Mouse (Mus musculus) Patski (cell line): ENCODE measurements at regions not wholly inside any gene's neighbourhood (a gene's known extent, or its start where the extent isn't known, plus 50 kb on each side); places are given as distances from the start of the nearest gene placed in this dataset.

ENCODE experiments used
- ATAC-seq: fragments of 100-300 bp; one replicate; pipeline ENCODE4 v1.8.0; 2021
- CTCF ChIA-PET: fragments of 350-600 bp; sonication (Branson Sonifier 250); formaldehyde crosslinking; loops from one replicate; lab custom pipeline; 2022; ENCODE audit warnings: inconsistent platforms; lab: Charles Lee
- POLR2A ChIA-PET: fragments of 350-600 bp; sonication (Branson Sonifier 250); formaldehyde crosslinking; loops from one replicate; lab custom pipeline; 2022; ENCODE audit warnings: antibody characterized with exemption, inconsistent platforms; lab: Charles Lee
- DNase-seq: peaks from one replicate; pipeline ENCODE4 v3.0.0-alpha.2; 2011; ENCODE audit warnings: low read depth, low spot score
- H3K27me3 ChIP-seq: fragments of 371-371 bp; one replicate; pipeline ENCODE4 v1.5.1; 2021
- CTCF ChIP-seq: fragments of 100-300 bp; IDR thresholded peaks from one replicate; pipeline ENCODE4 v1.5.1; 2021
- in situ Hi-C: fragments of 300-500 bp; cut with MboI; formaldehyde crosslinking; loops from 3 replicates; pipeline ENCODE4 v1.11.1; 2018; ENCODE audit warnings: low pct_unique_long_range_greater_than_20kb, mixed read lengths

DNA sequence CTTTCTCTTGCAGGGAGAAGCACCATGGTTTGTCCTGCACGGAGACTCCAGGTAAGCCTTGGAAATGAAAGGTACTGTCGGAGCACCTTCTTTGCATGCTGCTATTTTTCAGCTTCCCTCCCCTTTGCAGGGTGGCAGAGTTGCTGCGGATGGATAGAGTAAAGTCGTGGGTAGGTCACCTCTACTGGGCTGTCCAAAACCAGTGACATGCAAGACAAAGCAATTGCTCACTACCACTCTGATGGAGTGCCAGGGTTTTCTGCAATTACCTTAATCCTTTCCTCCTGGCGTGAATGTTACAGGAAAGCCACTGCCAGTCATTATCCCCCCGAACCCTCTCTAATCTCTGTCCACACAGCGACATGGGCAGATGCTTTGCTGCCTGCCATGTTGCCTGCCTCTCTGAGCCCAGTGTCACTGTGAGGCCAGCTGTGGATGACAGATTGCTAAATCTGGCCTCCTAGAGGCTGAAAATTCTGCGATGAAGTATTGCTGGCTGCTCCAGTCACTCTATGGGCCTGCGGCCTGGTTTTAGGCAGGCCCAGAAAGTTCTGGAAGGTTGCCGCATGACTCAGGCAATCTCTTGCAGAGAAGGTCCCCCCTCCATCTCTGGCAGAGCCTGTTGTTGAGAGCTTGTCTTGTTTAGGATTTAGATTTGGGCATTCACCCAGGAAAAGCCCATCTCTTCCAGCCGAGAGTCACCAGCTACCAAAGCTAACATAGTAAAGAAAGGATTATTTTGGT, 54.1 kb upstream of the Sod3 start:
- in situ Hi-C loops: loop anchor here (5.0 kb wide), 1 partner anchor 38 kb away; no protein-coding TSS in a partner anchor
- no peak for TF ChIP-seq CTCF
- CTCF ChIA-PET: interaction anchor here (0.9 to 3.2 kb wide), 6 partner anchors 11 to 152 kb away, joined by 3 to 19 read pairs (median 3); no protein-coding TSS in a partner anchor
- POLR2A ChIA-PET: interaction anchor here (0.6 to 2.3 kb wide), 3 partner anchors 15 to 199 kb away, joined by 4 to 6 read pairs (median 5); no protein-coding TSS in a partner anchor
- peak; percentile 99 for DNase-seq
- H3K27me3 ChIP-seq: no peaks in the 10 kb centered on the region
- peak; percentile 88 for ATAC-seq

DNA sequence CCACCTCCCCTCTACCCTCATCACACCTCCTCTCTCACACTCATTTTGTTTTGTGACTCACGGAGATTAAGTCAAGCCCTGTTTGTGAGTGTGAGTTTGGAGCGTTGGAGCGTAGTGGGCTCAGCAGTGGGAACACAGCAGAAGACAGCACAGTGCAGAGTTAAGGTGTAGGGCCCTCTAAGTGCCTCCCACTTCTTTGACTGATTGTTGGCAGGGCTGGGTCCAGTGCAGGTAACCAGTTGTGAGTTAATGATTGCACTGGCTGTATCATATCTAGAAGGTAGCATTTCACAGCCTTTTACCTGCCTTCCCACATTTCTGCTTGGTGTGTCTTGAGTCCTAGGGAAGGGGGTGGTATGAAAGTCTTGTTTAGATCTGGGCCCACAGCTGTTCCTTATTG, 67.3 kb upstream of the Sod3 start:
- no peak for DNase-seq
- TF ChIP-seq CTCF: no peak
- in situ Hi-C loops: no loop called here
- H3K27me3 ChIP-seq: no peaks in the 10 kb centered on the region
- ChIA-PET CTCF (interaction anchor here (1.5 kb wide), 1 partner anchor 10 kb away, joined by 4 read pairs; no protein-coding TSS in a partner anchor), POLR2A (no interaction called here)
- no peak for ATAC-seq

DNA sequence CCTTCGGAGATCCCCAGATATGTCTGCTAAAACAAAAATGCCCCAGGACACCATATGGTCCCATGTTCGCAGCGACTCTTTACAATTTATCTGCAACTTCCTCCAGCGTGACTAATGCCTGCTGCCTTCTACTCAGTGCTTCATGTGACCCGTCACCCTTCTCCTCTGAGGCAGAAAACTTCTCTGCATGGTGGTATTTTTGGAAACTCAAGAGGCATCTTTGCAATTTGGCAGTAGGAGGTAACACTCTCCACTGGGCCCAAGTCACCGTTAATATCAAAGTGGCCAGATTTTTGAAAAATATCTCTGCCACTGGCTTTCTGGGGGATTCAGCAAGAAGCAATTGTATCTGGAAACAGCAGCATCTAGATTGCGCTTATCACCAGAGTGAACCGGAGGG, 69.1 kb upstream of the Sod3 start:
- CTCF ChIA-PET: no interaction called here
- POLR2A ChIA-PET: interaction anchor here (1.0 to 2.0 kb wide), 2 partner anchors 14 to 15 kb away, joined by 3 to 6 read pairs; no protein-coding TSS in a partner anchor
- no peaks in the 10 kb centered on the region for H3K27me3 ChIP-seq
- in situ Hi-C loops: no loop called here
- DNase-seq (no peak), ATAC-seq (no peak)
- TF ChIP-seq CTCF: no peak

DNA sequence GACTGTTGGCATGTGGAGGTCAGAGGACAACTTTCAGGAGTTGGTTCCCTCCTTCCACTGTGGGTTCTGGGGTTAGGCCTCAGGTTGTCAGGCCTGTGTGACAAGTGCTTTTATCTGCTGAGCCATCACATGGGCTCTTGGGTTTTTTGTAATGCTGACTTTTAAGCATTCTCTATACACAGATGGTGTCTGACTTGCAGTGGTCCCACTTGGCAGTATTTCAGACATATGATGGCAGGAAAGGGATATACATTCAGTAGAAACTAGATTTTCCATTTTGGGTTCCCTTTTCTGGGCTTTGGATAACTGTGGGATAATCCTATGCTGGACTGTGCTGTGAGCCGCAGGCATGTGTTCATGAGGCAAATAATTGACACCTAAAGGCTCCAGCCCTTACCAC, 75.3 kb upstream of the Sod3 start:
- no peak for ATAC-seq
- POLR2A ChIA-PET: no interaction called here
- in situ Hi-C loops: no loop called here
- H3K27me3 ChIP-seq: no peaks in the 10 kb centered on the region
- CTCF ChIA-PET: interaction anchor here (2.9 kb wide), 1 partner anchor 9 kb away, joined by 7 read pairs; no protein-coding TSS in a partner anchor
- TF ChIP-seq CTCF: no peak
- no peak for DNase-seq

DNA sequence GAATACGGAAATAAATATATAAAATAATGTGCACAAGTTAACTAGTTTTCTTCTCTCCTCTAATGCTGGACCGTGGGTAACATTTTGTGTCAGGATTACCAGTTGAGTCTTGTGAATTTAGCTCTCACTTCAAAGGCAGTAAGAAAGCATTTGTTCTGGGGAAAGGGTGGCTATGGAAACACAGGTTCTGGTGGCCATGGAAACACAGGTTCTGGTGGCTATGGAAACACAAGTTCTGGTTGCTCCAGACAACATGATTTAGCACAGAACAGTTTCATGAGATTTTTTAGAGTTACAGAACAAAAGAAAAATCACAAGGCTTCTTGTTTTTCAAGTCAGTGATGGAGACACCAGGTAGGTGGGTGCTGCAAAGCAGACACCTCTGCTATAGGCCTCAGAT, 82.7 kb upstream of the Sod3 start:
- H3K27me3 ChIP-seq: no peaks in the 10 kb centered on the region
- in situ Hi-C loops: no loop called here
- POLR2A ChIA-PET: interaction anchor here (1.7 kb wide), 1 partner anchor 14 kb away, joined by 3 read pairs; no protein-coding TSS in a partner anchor
- TF ChIP-seq CTCF: no peak
- no peak for ATAC-seq
- no peak for DNase-seq
- CTCF ChIA-PET: interaction anchor here (1.0 kb wide), 1 partner anchor 11 kb away, joined by 3 read pairs; no protein-coding TSS in a partner anchor

DNA sequence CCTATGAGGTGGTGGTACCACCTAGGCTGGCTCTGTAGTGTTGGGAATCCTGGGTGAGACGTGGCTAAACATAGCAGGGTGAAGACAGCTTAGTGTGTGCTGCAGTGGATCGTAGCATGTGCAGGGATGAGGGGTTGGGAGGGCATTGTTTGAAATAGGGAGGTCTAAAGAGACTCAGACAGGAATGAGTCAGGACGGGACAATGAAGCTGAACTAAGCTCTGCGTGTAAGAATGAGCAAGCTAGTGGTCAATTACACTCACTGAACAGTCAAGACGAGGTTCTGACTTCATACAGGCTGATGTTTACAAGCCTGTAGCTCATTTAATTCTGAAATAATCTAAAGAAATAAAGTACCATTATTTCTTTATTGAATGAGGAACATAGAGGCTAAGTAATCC, 85.5 kb upstream of the Sod3 start:
- CTCF ChIA-PET: interaction anchor here (2.2 kb wide), 1 partner anchor 12 kb away, joined by 7 read pairs; no protein-coding TSS in a partner anchor
- in situ Hi-C loops: no loop called here
- H3K27me3 ChIP-seq: no peaks in the 10 kb centered on the region
- ATAC-seq (peak; percentile 94), DNase-seq (peak; percentile 81)
- POLR2A ChIA-PET: no interaction called here
- TF ChIP-seq CTCF: no peak

DNA sequence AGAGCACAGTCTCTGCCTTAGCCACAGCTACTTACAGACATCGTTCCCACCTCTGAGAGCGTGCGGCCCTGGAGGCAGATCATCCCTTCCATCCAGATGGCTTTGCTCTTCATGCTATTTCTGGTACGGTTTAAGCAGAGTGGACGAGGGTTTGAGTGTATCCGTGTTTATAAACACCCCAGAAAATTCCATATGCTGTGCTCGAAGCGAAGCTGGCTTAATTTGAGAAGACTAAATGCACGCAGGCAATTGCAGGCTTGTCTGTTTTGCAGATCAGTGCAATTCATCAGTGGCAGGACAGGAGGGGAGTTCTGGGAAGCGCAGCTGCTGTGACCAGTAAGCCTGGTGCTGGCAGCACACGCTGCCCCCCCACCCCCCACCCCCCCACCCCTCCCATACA, 72.9 kb upstream of the Dhx15 start:
- DNase-seq: no peak
- ChIA-PET POLR2A (no interaction called here), CTCF (no interaction called here)
- peaks cover 3% of the 10 kb centered on the region for H3K27me3 ChIP-seq
- in situ Hi-C loops: no loop called here
- ATAC-seq: no peak
- TF ChIP-seq CTCF: no peak

DNA sequence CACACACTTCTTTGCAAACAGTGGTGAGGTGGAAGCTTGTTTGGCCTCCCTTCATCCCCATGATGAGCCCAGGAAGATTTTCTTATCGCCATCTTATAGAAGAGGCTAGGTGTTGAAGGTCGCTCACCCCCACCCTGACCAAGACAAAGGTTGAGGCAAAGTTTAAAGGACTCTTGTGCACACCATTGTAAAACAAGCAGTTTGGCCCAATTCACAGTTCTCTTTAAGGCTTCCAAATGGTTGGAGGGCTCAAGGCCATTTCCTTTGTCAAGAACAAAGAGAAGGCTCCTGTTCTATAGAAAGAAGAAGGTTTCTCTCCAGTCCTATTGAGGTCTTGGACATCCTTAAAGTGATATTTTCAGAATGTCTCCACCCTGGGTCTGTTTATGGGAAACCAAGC, 67.8 kb upstream of the Dhx15 start:
- in situ Hi-C loops: no loop called here
- no peak for ATAC-seq
- no peak for DNase-seq
- CTCF ChIA-PET: interaction anchor here (1.3 to 1.4 kb wide), 2 partner anchors 11 to 15 kb away, joined by 3 read pairs; no protein-coding TSS in a partner anchor
- H3K27me3 ChIP-seq: peaks cover 6% of the 10 kb centered on the region
- TF ChIP-seq CTCF: no peak
- POLR2A ChIA-PET: no interaction called here

DNA sequence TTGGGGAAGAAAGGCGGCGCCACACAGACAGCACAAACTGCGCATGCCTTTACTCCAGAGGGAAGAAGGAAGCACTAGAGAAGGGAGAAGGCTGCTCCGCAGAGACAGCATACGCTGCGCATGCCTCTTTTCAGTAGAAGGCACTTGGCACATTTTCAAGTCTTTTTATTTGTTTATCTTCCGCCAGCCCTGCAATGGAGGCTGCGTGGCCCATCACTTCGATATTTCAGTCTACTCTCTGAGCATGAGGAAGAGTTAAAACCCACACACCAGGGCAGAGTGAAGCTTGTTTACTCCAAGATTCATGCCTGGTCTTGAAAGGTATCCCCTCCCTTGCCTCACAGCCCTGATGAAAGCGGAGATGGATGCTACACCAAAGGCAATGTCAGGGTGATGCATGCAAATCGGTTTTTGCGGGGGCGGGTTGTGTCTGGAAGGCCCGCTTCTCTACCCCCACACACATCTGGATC, 64.3 kb upstream of the Dhx15 start:
- peaks cover 11% of the 10 kb centered on the region for H3K27me3 ChIP-seq
- ChIA-PET POLR2A (no interaction called here), CTCF (no interaction called here)
- ATAC-seq (no peak), DNase-seq (no peak)
- in situ Hi-C loops: no loop called here
- no peak for TF ChIP-seq CTCF

DNA sequence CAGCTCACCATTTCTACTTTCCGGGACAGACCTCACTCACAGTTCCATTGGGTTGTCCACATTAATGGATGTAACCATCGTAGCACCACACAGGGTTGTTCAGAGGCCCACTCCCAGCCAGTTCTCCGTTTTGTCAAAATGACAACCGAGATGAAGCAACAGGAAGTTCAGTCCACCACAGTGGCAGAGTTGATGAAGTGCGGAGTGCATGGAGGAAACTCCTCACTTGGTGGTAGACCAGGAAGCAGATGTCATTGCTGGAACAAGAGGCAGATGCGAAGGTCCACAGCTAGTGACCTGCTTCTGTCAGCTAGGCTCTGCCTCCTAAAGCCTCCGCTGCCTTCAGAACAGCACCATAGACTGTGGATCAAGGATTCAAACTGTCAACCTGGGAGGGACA, 59.5 kb upstream of the Dhx15 start:
- no peak for TF ChIP-seq CTCF

DNA sequence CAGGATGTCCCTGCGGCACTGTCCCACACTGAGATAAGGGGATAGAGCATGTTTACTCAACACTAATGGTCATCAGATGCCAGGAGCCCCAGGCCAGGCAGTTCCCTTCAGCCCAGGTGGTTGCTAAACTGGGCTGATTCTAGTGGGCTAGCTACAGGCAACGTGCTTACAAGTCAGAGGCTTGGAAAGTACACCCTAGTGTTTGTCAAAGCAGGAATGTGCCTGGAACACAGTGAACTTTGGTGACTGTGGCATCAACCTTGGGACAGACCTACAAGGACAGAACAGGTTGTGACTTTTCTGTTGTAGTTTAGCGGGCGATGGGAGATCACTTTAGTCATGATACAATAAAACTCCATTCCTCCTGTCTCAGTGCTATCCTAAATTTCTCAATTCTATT, 53.6 kb upstream of the Dhx15 start:
- ChIA-PET POLR2A (no interaction called here), CTCF (interaction anchor here (1.4 kb wide), 1 partner anchor 19 kb away, joined by 3 read pairs; no protein-coding TSS in a partner anchor)
- in situ Hi-C loops: no loop called here
- ATAC-seq: no peak
- no peaks in the 10 kb centered on the region for H3K27me3 ChIP-seq
- no peak for DNase-seq
- TF ChIP-seq CTCF: no peak

More for the DNA sequence above, 59.5 kb upstream of the Dhx15 start:
- DNase-seq (no peak), ATAC-seq (no peak)
- in situ Hi-C loops: no loop called here
- POLR2A ChIA-PET: no interaction called here
- H3K27me3 ChIP-seq: peaks cover 11% of the 10 kb centered on the region
- CTCF ChIA-PET: no interaction called here
